Mouse (Mus musculus) liver, adult 2 months (tissue): ENCODE data around the gene Sh3bp5l.

Experiments
- CTCF ChIP-seq: fragments of 200-500 bp; IDR thresholded peaks from 2 replicates; pipeline ENCODE4 v1.5.1; 2011; ENCODE audit warnings: low read depth, low read length, control low read depth
- POLR2A ChIP-seq: fragments of 200-500 bp; IDR thresholded peaks from 2 replicates; pipeline ENCODE4 v1.6.1; 2011; ENCODE audit warnings: low read length, control low read depth; ENCODE audit not compliant: insufficient read depth; ENCODE audit errors: extremely low read depth

DNA sequence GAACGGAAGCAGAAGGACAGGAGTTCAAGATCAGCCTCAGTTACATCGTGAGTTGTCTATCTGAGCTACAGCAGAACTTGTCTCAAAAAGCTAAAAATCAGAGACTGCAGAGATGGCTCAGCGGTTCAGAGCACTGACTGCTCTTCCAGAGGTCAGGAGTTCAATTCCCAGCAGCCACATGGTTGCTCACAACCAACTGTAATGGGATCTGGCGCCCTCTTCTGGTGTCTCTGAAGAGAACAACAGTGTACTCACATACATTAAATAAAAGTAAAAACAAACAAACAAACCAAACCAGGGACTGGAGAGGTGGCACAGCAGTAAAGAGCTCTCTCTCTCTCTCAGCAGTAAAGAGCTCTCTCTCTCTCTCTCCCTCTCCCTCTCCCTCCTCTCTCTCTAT is 20.1 kb downstream of the Sh3bp5l start:
- TF ChIP-seq CTCF (0 out of 2 replicates have a peak, but pooled peaks have one; percentile 10), POLR2A (no peak)
